Mouse (Mus musculus): ENCODE measurements around the gene Fars2. TPM values are rescaled to one million over a fixed set of nuclear protein-coding genes. Genes with fewer than 3 reads are reported as not detected.
A peak's percentile ranks its signal among the peaks of the same experiment; 100 is the strongest.

Fars2 gene
- polyA plus RNA-seq, 1 experiment from 2014 or later: 23.5 TPM

GRCm38 (mm10) chr13:36734731-36735571 is 617.7 kb downstream of the Fars2 start, which contains the start of gene Nrn1:
Gene Nrn1, minus strand, starts transcription at chr13:36735131.
- Histone ChIP-seq H3K4me1 (peaks cover 43% of the 10 kb centered on the region), H3K27me3 (replicated peaks; ENCODE audit: low read depth, poor library complexity, severe bottlenecking) (peaks cover 77% of the 10 kb centered on the region), H3K9me3 (no peaks in the 10 kb centered on the region), H3K27ac (replicated peaks) (peak within 1 kb of the TSS; percentile 67), H3K36me3 (replicated peaks) (no peaks in the 10 kb centered on the region), H3K4me3 (peak within 1 kb of the TSS; percentile 62)
- under 1% methylated on average over 50 of the region's 50 CpGs for WGBS
- peak; percentile 52 for DNase-seq (ENCODE audit: low spot score)

DNA sequence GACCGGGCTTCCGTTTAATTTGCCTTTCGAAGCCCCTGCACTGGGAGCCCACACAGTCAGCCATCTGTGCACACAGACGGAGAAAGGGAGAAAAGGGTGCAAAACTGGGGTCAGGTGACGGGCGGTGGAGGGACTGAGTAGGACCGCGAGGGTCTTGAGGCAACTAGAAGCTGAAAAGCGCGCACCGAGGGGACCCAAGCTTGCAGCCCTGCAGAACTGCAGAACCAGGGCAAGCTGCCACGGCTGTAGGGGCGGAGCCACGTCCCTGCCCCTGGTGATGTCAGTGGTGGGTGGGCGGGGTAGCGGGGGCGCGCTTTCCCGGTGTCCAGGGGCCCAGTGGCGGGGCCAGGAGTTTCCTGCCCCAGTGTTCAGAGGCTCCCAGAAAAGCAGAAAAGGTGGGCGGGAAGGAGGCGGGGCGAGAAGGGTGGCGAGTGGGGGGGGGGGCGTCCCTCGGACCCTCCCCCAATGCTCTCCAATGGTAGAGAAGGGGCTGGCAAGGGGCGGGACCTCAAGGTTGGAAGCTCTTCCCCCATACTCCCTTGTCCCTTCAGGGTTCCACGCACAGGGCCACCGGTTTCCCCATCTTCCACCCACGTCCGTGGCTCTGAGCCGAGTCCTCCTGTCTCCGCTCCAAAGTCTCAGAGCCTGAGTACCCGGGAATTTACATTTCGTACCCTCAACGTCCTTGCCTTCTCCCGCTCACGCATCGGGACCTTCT is 618.8 kb downstream of the Fars2 start:
- WGBS: under 1% methylated on average over 39 of the region's 39 CpGs
- Histone ChIP-seq H3K36me3 (replicated peaks) (no peaks in the 10 kb centered on the region), H3K4me1 (peaks cover 43% of the 10 kb centered on the region), H3K27me3 (replicated peaks; ENCODE audit: low read depth, poor library complexity, severe bottlenecking) (peaks cover 66% of the 10 kb centered on the region), H3K27ac (replicated peaks) (peak overlapping the region; percentile 67), H3K9me3 (no peaks in the 10 kb centered on the region), H3K4me3 (peak overlapping the region; percentile 62)
- DNase-seq (ENCODE audit: low spot score): peak; percentile 95

GRCm38 (mm10) chr13:36736619-36736996 is 619.4 kb downstream of the Fars2 start:
- peak; percentile 50 for DNase-seq (ENCODE audit: low spot score)

DNA sequence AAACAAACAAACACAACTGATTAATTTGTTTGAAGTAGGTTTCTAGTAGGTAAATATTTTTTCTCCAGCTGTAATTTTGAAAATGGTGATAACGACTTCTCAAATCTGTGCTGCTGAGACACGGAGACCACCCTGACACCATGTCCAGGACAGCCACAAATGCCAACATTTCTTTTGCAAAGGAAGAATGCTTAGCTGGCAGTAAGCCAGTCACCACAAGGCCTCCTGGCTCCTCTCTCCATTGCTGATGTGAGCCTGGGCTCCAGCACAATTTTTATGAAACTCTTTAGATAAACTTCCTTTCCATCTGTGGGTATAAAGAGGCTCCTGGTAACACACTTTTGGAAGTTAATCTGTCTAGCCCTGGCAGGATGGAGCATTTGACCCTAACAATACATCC is 632.8 kb downstream of the Fars2 start:
- no peaks in the 10 kb centered on the region for H3K36me3 ChIP-seq (replicated peaks)
- H3K27ac ChIP-seq (replicated peaks): no peak overlapping the region
- no peaks in the 10 kb centered on the region for H3K9me3 ChIP-seq
- no peak for DNase-seq (ENCODE audit: low spot score)
- H3K27me3 ChIP-seq (replicated peaks; ENCODE audit: low read depth, poor library complexity, severe bottlenecking): no peaks in the 10 kb centered on the region
- no peaks in the 10 kb centered on the region for H3K4me1 ChIP-seq
- H3K4me3 ChIP-seq: no peak overlapping the region
- WGBS: 79% methylated on average over 2 of the region's 2 CpGs

More at GRCm38 (mm10) chr13:36736619-36736996, 619.4 kb downstream of the Fars2 start:
- peaks cover 60% of the 10 kb centered on the region for H3K27me3 ChIP-seq (replicated peaks; ENCODE audit: low read depth, poor library complexity, severe bottlenecking)
- H3K9me3 ChIP-seq: no peaks in the 10 kb centered on the region
- peak overlapping the region; percentile 62 for H3K4me3 ChIP-seq
- WGBS: 6% methylated on average over 9 of the region's 9 CpGs
- H3K36me3 ChIP-seq (replicated peaks): no peaks in the 10 kb centered on the region
- H3K4me1 ChIP-seq: peaks cover 37% of the 10 kb centered on the region
- peak overlapping the region; percentile 67 for H3K27ac ChIP-seq (replicated peaks)

GRCm38 (mm10) chr13:36751861-36752260 is 634.6 kb downstream of the Fars2 start:
- DNase-seq (ENCODE audit: low spot score): no peak
- Histone ChIP-seq H3K4me3 (no peak overlapping the region), H3K9me3 (no peaks in the 10 kb centered on the region), H3K27me3 (replicated peaks; ENCODE audit: low read depth, poor library complexity, severe bottlenecking) (no peaks in the 10 kb centered on the region), H3K4me1 (no peaks in the 10 kb centered on the region), H3K36me3 (replicated peaks) (no peaks in the 10 kb centered on the region), H3K27ac (replicated peaks) (no peak overlapping the region)
- WGBS: 68% methylated on average over 3 of the region's 3 CpGs

DNA sequence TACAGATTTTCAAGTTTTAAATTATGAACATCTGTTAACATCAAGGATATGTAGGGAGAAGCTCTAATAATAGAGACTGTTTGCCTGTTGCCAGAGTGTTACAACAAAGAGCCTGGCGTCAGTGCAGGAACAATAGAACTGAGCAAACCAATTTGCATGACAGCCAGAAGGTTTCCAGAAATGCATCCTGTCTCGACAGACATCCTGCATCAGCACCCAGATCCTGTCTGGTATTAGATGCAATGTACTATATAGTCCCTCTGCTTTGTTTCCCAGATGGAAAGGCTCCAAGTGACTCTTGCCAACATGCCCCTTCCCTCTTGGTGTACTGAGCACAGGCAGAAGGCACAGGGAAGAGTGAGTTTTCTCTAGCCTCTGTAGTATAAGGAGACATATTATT is 649.6 kb downstream of the Fars2 start:
- Histone ChIP-seq H3K27me3 (replicated peaks; ENCODE audit: low read depth, poor library complexity, severe bottlenecking) (no peaks in the 10 kb centered on the region), H3K9me3 (no peaks in the 10 kb centered on the region), H3K36me3 (replicated peaks) (no peaks in the 10 kb centered on the region), H3K27ac (replicated peaks) (no peak overlapping the region), H3K4me1 (no peaks in the 10 kb centered on the region), H3K4me3 (no peak overlapping the region)
- no peak for DNase-seq (ENCODE audit: low spot score)
- WGBS: 62% methylated on average over 2 of the region's 2 CpGs

Other genes with a start within 250 kb of the Fars2 start
- 27.6 and 32.9 TPM in 2 replicates for gene Rpp40, start 211.1 kb upstream of the Fars2 start, polyA plus RNA-seq (2016; fragmentation: Nextera tagmentation; extraction: Ambion mirVana)
- gene Ppp1r3g, start 158.6 kb upstream of the Fars2 start, polyA plus RNA-seq (2016; fragmentation: Nextera tagmentation; extraction: Ambion mirVana): 0.93 and 1.2 TPM in 2 replicates
- gene Lyrm4, start 114 bp downstream of the Fars2 start, polyA plus RNA-seq (2016; fragmentation: Nextera tagmentation; extraction: Ambion mirVana): 21.6 and 22.7 TPM in 2 replicates